29 mouse cellular contexts compared by ENCODE assay signal in the genomic region with DNA sequence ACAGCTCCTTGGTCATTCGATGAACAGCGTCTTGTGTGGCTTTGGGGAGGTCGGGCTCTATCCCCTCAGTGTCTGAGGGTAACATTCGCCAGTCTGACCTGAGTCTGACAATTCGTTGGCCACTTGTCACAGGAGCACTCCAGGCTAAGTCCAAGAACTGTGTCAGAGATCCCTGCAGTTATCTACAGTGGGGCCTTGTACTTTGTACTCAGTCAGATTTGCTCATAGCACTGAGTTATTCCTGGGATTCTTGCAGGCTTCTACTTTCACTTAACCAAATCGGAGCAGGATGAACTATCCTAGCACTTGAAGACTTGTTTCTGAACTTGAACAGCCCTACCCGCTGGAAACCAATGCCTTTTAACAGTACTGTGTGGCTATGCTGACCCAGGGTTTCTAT. TPM values are rescaled to one million over a fixed set of nuclear protein-coding genes. Genes with fewer than 3 reads are reported as not detected.
DNase-seq lines count a peak whose midpoint lies in the region; ATAC-seq and TF ChIP-seq lines count a peak whose summit lies in the region.
"Had no signal": no experiment of that assay in that cellular context is flagged by ENCODE, and none has a peak within 500 bp of the region (broad histone marks: within the 10 kb centered on the region; RNA-seq: fewer than 3 reads in every experiment).

No protein-coding gene starts in this region.

- peak overlapping the region; percentile 38; the same call in 1 of the 2 replicates for H3K4me2 ChIP-seq in intestine, embryonic 16.5 days (ENCODE audit: low read depth, low read length)
- H3K4me2 ChIP-seq: embryonic facial prominence, embryonic 12.5 days; heart, embryonic 12.5 days; limb, embryonic 15.5 days; midbrain, embryonic 12.5 days; neural tube, embryonic 13.5 days had no signal

- DNase-seq in liver, adult 2 months (ENCODE audit: extremely low read depth, low read depth, low spot score), result peak; percentile 88
- DNase-seq in liver, result no peak
- DNase-seq in gastrocnemius, postnatal 4 days (ENCODE audit: low spot score in 2 of 2), result no peak
- DNase-seq: adrenal gland, adult 8-10 months; B cell, adult 2 months; cerebellum, adult 8-10 months; cerebellum, postnatal 25 days; embryo, embryonic 11 days; gastrocnemius, postnatal 14 days; heart, adult 11 months; heart, postnatal 14 days; layer of hippocampus, postnatal 36 days; liver, postnatal 0 days; lung, postnatal 36 days; right cerebral cortex, postnatal 4 days; thymus, adult 2 months; thymus, postnatal 4 days had no signal

- no peak for TF ChIP-seq CTCF in liver, adult 2 months (IDR thresholded peaks at IDR 0.05; ENCODE audit: low read depth, low read length)
- no peak for TF ChIP-seq CTCF in small intestine, adult 2 months (IDR thresholded peaks at IDR 0.05; ENCODE audit: extremely low read depth, insufficient read length, insufficient replicate concordance, low read depth, low read length)

- peaks cover 11% of the 10 kb centered on the region for H3K4me1 ChIP-seq in liver, adult 2 months (ENCODE audit: control insufficient read depth, insufficient read depth, low read length)
- peaks cover 16% of the 10 kb centered on the region for H3K4me1 ChIP-seq in intestine, embryonic 16.5 days (ENCODE audit: control insufficient read depth, insufficient read depth, low read length)
- peaks cover 21% of the 10 kb centered on the region; the same call in 1 of the 2 replicates for H3K4me1 ChIP-seq in small intestine, adult 2 months (ENCODE audit: control insufficient read depth, insufficient read depth, insufficient read length, low read length)

- no peak overlapping the region for H3K9ac ChIP-seq in liver, adult 2 months (ENCODE audit: low read depth, low read length)
- H3K9ac ChIP-seq in intestine, embryonic 16.5 days (ENCODE audit: low read depth, low read length), result no peak overlapping the region
- H3K9ac ChIP-seq: embryonic facial prominence, embryonic 12.5 days; heart, embryonic 12.5 days; limb, embryonic 15.5 days; liver, postnatal 0 days; midbrain, embryonic 12.5 days; neural tube, embryonic 13.5 days had no signal

- H3K27ac ChIP-seq in liver, adult 2 months (replicated peaks; ENCODE audit: insufficient read depth, low read depth, low read length), result peak overlapping the region; percentile 46; the same call in 1 of the 2 replicates
- peak overlapping the region; percentile 92 for H3K27ac ChIP-seq in intestine, embryonic 16.5 days (ENCODE audit: low read length)
- H3K27ac ChIP-seq in small intestine, adult 2 months (ENCODE audit: insufficient read depth, low read depth, low read length), result peak overlapping the region; percentile 98
- H3K27ac ChIP-seq: embryonic facial prominence, embryonic 12.5 days; limb, embryonic 10.5 days; limb, embryonic 15.5 days; midbrain, embryonic 12.5 days; neural tube, embryonic 13.5 days had no signal

- ATAC-seq in intestine, embryonic 16.5 days, result peak; percentile 78
- no peak for ATAC-seq in activated CD4-positive, CD25-positive, alpha-beta regulatory T cell, adult 4 months
- ATAC-seq: forebrain, embryonic 14.5 days; hindbrain, embryonic 16.5 days; liver, postnatal 0 days had no signal

- TF ChIP-seq POLR2A in liver, adult 2 months (IDR thresholded peaks at IDR 0.05; ENCODE audit: extremely low read depth, insufficient read depth, low read length), result no peak
- TF ChIP-seq POLR2A in small intestine, adult 2 months (IDR thresholded peaks at IDR 0.05; ENCODE audit: low read depth, low read length), result no peak

- H3K79me2 ChIP-seq in liver, adult 2 months (ENCODE audit: control insufficient read depth, insufficient read depth, low read length), result no peaks in the 10 kb centered on the region

- H3K9me3 ChIP-seq in intestine, embryonic 16.5 days (ENCODE audit: control insufficient read depth, low read length), result no peaks in the 10 kb centered on the region
- H3K9me3 ChIP-seq: embryonic facial prominence, embryonic 12.5 days; heart, embryonic 12.5 days; hindbrain, embryonic 10.5 days; limb, embryonic 10.5 days; limb, embryonic 15.5 days; midbrain, embryonic 12.5 days; neural tube, embryonic 13.5 days had no signal

- H3K4me3 ChIP-seq in liver, adult 2 months (ENCODE audit: insufficient read depth, low read depth, low read length), result no peak overlapping the region
- H3K4me3 ChIP-seq in intestine, embryonic 16.5 days (ENCODE audit: low read length), result peak overlapping the region; percentile 7; the same call in 1 of the 2 replicates
- peak overlapping the region; percentile 57 for H3K4me3 ChIP-seq in small intestine, adult 2 months (ENCODE audit: low read depth, low read length)
- H3K4me3 ChIP-seq: embryonic facial prominence, embryonic 12.5 days; heart, embryonic 12.5 days; hindbrain, embryonic 10.5 days; limb, embryonic 10.5 days; limb, embryonic 15.5 days; midbrain, embryonic 12.5 days; neural tube, embryonic 13.5 days had no signal

- 45% methylated on average over 7 of the region's 7 CpGs for WGBS in liver, adult 2 months
- 60% methylated on average over 7 of the region's 7 CpGs for WGBS in intestine, embryonic 16.5 days
- 29% methylated on average over 7 of the region's 7 CpGs for WGBS in small intestine, adult 2 months

- H3K36me3 ChIP-seq in liver, adult 2 months (ENCODE audit: control insufficient read depth, insufficient read depth, low read length), result no peaks in the 10 kb centered on the region
- no peaks in the 10 kb centered on the region for H3K36me3 ChIP-seq in intestine, embryonic 16.5 days (ENCODE audit: control insufficient read depth, insufficient read depth, low read length)
- H3K36me3 ChIP-seq in small intestine, adult 2 months (ENCODE audit: control insufficient read depth, insufficient read depth, low read length), result no peaks in the 10 kb centered on the region
- H3K36me3 ChIP-seq: embryonic facial prominence, embryonic 12.5 days; heart, embryonic 12.5 days; hindbrain, embryonic 10.5 days; limb, embryonic 10.5 days; limb, embryonic 15.5 days; midbrain, embryonic 12.5 days; neural tube, embryonic 13.5 days had no signal

- H3K27me3 ChIP-seq in liver, adult 2 months (ENCODE audit: control insufficient read depth, insufficient read depth, low read length), result no peaks in the 10 kb centered on the region
- H3K27me3 ChIP-seq in intestine, embryonic 16.5 days (replicated peaks; ENCODE audit: control insufficient read depth, insufficient read depth, low read length), result no peaks in the 10 kb centered on the region
- no peaks in the 10 kb centered on the region for H3K27me3 ChIP-seq in small intestine, adult 2 months (ENCODE audit: control insufficient read depth, insufficient read depth, low read length)
- H3K27me3 ChIP-seq: embryonic facial prominence, embryonic 12.5 days; heart, embryonic 12.5 days; limb, embryonic 15.5 days; midbrain, embryonic 12.5 days; neural tube, embryonic 13.5 days had no signal

RNA-seq across cellular contexts. Expression of gene Med13, which starts 34.3 kb away (rescaled TPM):
- 27.8 and 36.4 TPM in 2 replicates for total RNA-seq in liver, adult 2 months (2014; rRNA removed)
- 7.6 and 9.1 TPM in 2 replicates for polyA plus RNA-seq in liver, adult 2 months (2012; rRNA removed)
- 5.8 and 5.9 TPM in 2 replicates for polyA plus RNA-seq in intestine, embryonic 16.5 days (2015; fragmentation: Nextera tagmentation; extraction: Ambion mirVana)
- 5.8 and 21.8 TPM in 2 replicates for polyA plus RNA-seq in small intestine, adult 2 months (2012; rRNA removed)
- 10 to 100 TPM in 1 of 2 experiments, 1 to 10 TPM in 1; 8.5 to 11.0 TPM for polyA plus RNA-seq in activated CD4-positive, CD25-positive, alpha-beta regulatory T cell, adult 4 months (2017; shearing (Covaris generic))
- 10 to 100 TPM; 47.8 to 51.6 TPM for total RNA-seq in gastrocnemius, postnatal 4 days (2021)

Comparison
In these comparisons a context has a peak if more than half of its experiments do, and no peak if none do; other contexts are left out.
1. H3K27ac ChIP-seq: peak in every context shown above with its lines; median percentile 98 in small intestine, adult 2 months; 92 in intestine, embryonic 16.5 days; 46 in liver, adult 2 months.